Mouse (Mus musculus): Measurements from ENCODE around the gene Spon1.

- TF ChIP-seq CTCF (IDR thresholded peaks at IDR 0.05; ENCODE audit: borderline replicate concordance, insufficient read depth, low read depth, low read length) (no peak), POLR2A (IDR thresholded peaks at IDR 0.05; ENCODE audit: borderline replicate concordance, insufficient read depth, low read length) (no peak)
Measured at GRCm38 (mm10) chr7:113872846-113873245, 107.0 kb downstream of the Spon1 start.

Measured in cerebellum, adult 2 months (tissue).